Mouse (Mus musculus) limb, embryonic 12.5 days (tissue): ENCODE results near the gene Gm10719. TPM values are rescaled to one million over a fixed set of nuclear protein-coding genes. Genes with fewer than 3 reads are reported as not detected.
"Not testable (repeated sequence)": the region's sequence is repeated elsewhere in the genome, so short reads cannot be mapped to it uniquely, and the experiment has no call there.

Source experiments
- ATAC-seq: fragments of 200-750 bp; cut with Nextera tagmentation; 2 replicates; pipeline ENCODE4 v1.8.0; 2017; ENCODE audit warnings: low read depth, moderate TSS enrichment; ENCODE audit not compliant: insufficient number of reproducible peaks, insufficient read depth, low FRiP score, low TSS enrichment
- H3K27ac ChIP-seq: fragments of 300-500 bp; sonication (generic); 2 replicates; pipeline ENCODE4 v1.5.1; 2016; ENCODE audit warnings: mild to moderate bottlenecking, moderate library complexity
- H3K27me3 ChIP-seq: fragments of 300-500 bp; sonication (generic); 2 replicates; pipeline ENCODE4 v1.6.1; 2016; ENCODE audit warnings: mild to moderate bottlenecking, moderate library complexity
- H3K36me3 ChIP-seq: fragments of 300-500 bp; sonication (generic); 2 replicates; pipeline ENCODE4 v1.6.1; 2016; ENCODE audit warnings: mild to moderate bottlenecking, moderate library complexity
- H3K4me1 ChIP-seq: fragments of 300-500 bp; sonication (generic); replicated peaks from 2 replicates; pipeline ENCODE4 v1.6.1; 2016
- H3K4me2 ChIP-seq: fragments of 300-500 bp; sonication (generic); 2 replicates; pipeline ENCODE4 v1.6.1; 2016; ENCODE audit warnings: mild to moderate bottlenecking, moderate library complexity
- H3K4me3 ChIP-seq: fragments of 300-500 bp; sonication (generic); replicated peaks from 2 replicates; pipeline ENCODE4 v1.5.1; 2016; ENCODE audit warnings: mild to moderate bottlenecking
- H3K9ac ChIP-seq: fragments of 300-500 bp; sonication (generic); replicated peaks from 2 replicates; pipeline ENCODE4 v1.6.1; 2016; ENCODE audit warnings: mild to moderate bottlenecking, moderate library complexity
- H3K9me3 ChIP-seq: fragments of 300-500 bp; sonication (generic); 2 replicates; pipeline ENCODE4 v1.6.1; 2016; ENCODE audit warnings: mild to moderate bottlenecking, moderate library complexity
- WGBS: fragments of 180-500 bp; shearing (Covaris S2); methylation state at CpG from one replicate; pipeline ENCODE4 v1.1.7; 2016; 5-methylcytosine and 5-hydroxymethylcytosine counted together
- polyA plus RNA-seq: library from polyadenylated mRNA; unstranded; fragments of >200 nt; fragmentation: Nextera tagmentation; extraction: Ambion mirVana; gene quantifications from 2 replicates; pipeline ENCODE4 v1.2.1, GENCODE M21; 2016

Gm10719 gene
- polyA plus RNA-seq, 1 experiment from 2014 or later = 0.36 TPM

- WGBS = 71% methylated on average over 5 of the region's 9 CpGs
- H3K9me3 ChIP-seq, ATAC-seq, H3K27me3 ChIP-seq, H3K4me1 ChIP-seq, H3K4me3 ChIP-seq, H3K4me2 ChIP-seq, H3K9ac ChIP-seq, H3K27ac ChIP-seq, H3K36me3 ChIP-seq: not testable (repeated sequence)
Measured at GRCm38 (mm10) chr9:3015354-3015753, 1.9 kb upstream of the Gm10719 start, which contains the start of gene Gm10720. Gene Gm10720 (plus strand): TSS chr9:3015654.

GRCm38 (mm10) chr9:3015896-3016295 is 1.3 kb upstream of the Gm10719 start:
- H3K4me3 ChIP-seq, H3K27ac ChIP-seq, H3K4me1 ChIP-seq, H3K36me3 ChIP-seq, H3K9ac ChIP-seq, ATAC-seq, H3K27me3 ChIP-seq, H3K4me2 ChIP-seq, H3K9me3 ChIP-seq: not testable (repeated sequence)
- 72% methylated on average over 6 of the region's 6 CpGs for WGBS

GRCm38 (mm10) chr9:3018944-3019343 is 1.7 kb downstream of the Gm10719 start:
- not testable (repeated sequence) for H3K27me3 ChIP-seq, H3K36me3 ChIP-seq, H3K4me2 ChIP-seq, ATAC-seq, H3K27ac ChIP-seq, H3K9ac ChIP-seq, H3K9me3 ChIP-seq, H3K4me1 ChIP-seq, H3K4me3 ChIP-seq
- 63% methylated on average over 9 of the region's 9 CpGs for WGBS

GRCm38 (mm10) chr9:3019835-3020727 is 2.9 kb downstream of the Gm10719 start:
- 73% methylated on average over 17 of the region's 19 CpGs for WGBS
- H3K27ac ChIP-seq, H3K9me3 ChIP-seq, H3K4me3 ChIP-seq, ATAC-seq, H3K9ac ChIP-seq, H3K4me2 ChIP-seq, H3K4me1 ChIP-seq, H3K27me3 ChIP-seq, H3K36me3 ChIP-seq: not testable (repeated sequence)

- H3K9ac ChIP-seq, H3K9me3 ChIP-seq, H3K27me3 ChIP-seq, ATAC-seq, H3K36me3 ChIP-seq, H3K4me2 ChIP-seq, H3K4me3 ChIP-seq, H3K4me1 ChIP-seq, H3K27ac ChIP-seq: not testable (repeated sequence)
- WGBS = 73% methylated on average over 11 of the region's 13 CpGs
Measured at GRCm38 (mm10) chr9:3022316-3023008, 5.3 kb downstream of the Gm10719 start.

GRCm38 (mm10) chr9:3023312-3023984 is 6.2 kb downstream of the Gm10719 start, which contains the start of gene Gm10718:
Gene Gm10718 (plus strand): TSS chr9:3023547.
- not testable (repeated sequence) for H3K9me3 ChIP-seq, H3K36me3 ChIP-seq, H3K27me3 ChIP-seq, ATAC-seq, H3K9ac ChIP-seq, H3K4me1 ChIP-seq, H3K4me3 ChIP-seq, H3K27ac ChIP-seq, H3K4me2 ChIP-seq
- 74% methylated on average over 12 of the region's 13 CpGs for WGBS

GRCm38 (mm10) chr9:3023985-3024648 is 6.9 kb downstream of the Gm10719 start:
- H3K9me3 ChIP-seq, H3K4me3 ChIP-seq, H3K4me2 ChIP-seq, H3K27ac ChIP-seq, H3K4me1 ChIP-seq, H3K9ac ChIP-seq, ATAC-seq, H3K27me3 ChIP-seq, H3K36me3 ChIP-seq: not testable (repeated sequence)
- WGBS = 76% methylated on average over 16 of the region's 16 CpGs

GRCm38 (mm10) chr9:3024912-3025467 is 7.8 kb downstream of the Gm10719 start, which contains the start of gene Gm10717:
Gene Gm10717 (plus strand): TSS chr9:3025417.
- H3K36me3 ChIP-seq, H3K9me3 ChIP-seq, H3K4me3 ChIP-seq, H3K9ac ChIP-seq, ATAC-seq, H3K4me2 ChIP-seq, H3K27me3 ChIP-seq, H3K27ac ChIP-seq, H3K4me1 ChIP-seq: not testable (repeated sequence)
- WGBS = 72% methylated on average over 12 of the region's 12 CpGs

- not testable (repeated sequence) for ATAC-seq, H3K4me1 ChIP-seq
Measured at GRCm38 (mm10) chr9:3025653-3026052, 8.4 kb downstream of the Gm10719 start.

GRCm38 (mm10) chr9:3026136-3026535 is 8.9 kb downstream of the Gm10719 start:
- H3K27me3 ChIP-seq, ATAC-seq, H3K4me3 ChIP-seq, H3K4me2 ChIP-seq, H3K27ac ChIP-seq, H3K36me3 ChIP-seq, H3K9ac ChIP-seq, H3K4me1 ChIP-seq, H3K9me3 ChIP-seq: not testable (repeated sequence)
- 74% methylated on average over 5 of the region's 5 CpGs for WGBS

More at GRCm38 (mm10) chr9:3025653-3026052, 8.4 kb downstream of the Gm10719 start:
- not testable (repeated sequence) for H3K27me3 ChIP-seq, H3K4me2 ChIP-seq, H3K27ac ChIP-seq, H3K4me3 ChIP-seq, H3K36me3 ChIP-seq, H3K9me3 ChIP-seq, H3K9ac ChIP-seq
- 74% methylated on average over 5 of the region's 6 CpGs for WGBS
